In the genomic region with DNA sequence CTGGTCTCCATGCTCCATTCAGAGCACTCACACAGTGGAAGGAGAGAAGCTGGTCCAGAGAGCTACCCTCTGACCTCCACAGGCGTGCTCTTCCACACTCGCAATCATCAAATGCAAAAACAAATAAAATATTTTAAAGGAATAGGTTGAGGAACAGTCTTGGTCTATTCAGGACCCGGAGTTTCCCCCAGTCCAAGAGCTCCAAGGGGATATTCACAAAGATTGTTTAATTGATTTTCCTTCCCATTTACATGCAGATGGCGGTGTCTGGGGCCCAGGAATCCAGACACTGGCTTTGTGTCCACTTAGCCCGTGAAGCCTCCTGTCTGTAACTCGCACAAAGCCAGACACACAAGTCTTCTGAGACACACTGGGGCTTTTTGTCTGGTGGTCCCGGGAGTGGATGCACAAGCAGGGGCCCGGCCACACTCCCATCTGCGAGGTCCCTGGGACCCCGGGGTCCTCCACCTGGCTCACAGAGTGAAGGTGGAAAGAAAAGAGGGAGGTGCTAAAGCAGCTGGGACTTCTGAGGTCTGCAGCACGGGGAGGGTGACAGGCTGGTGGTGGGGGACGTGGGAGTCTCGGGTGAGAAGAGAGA, we compare ENCODE assay signal across 12 mouse cellular contexts. TPM values are rescaled to one million over a fixed set of nuclear protein-coding genes. Genes with fewer than 3 reads are reported as not detected.
A peak's percentile ranks its signal among the peaks of the same experiment; 100 is the strongest.
DNase-seq lines count a peak whose midpoint lies in the region; ATAC-seq and TF ChIP-seq lines count a peak whose summit lies in the region.
"Had no signal": no experiment of that assay in that cellular context is flagged by ENCODE, and none has a peak within 500 bp of the region (broad histone marks: within the 10 kb centered on the region; RNA-seq: fewer than 3 reads in every experiment).

No protein-coding gene starts in this region.

- peaks cover 29% of the 10 kb centered on the region for H3K36me3 ChIP-seq in forebrain, embryonic 14.5 days (ENCODE audit: control insufficient read depth, insufficient read depth, low read length)
- H3K36me3 ChIP-seq in limb, embryonic 13.5 days, result peaks cover 57% of the 10 kb centered on the region
- peaks cover 21% of the 10 kb centered on the region for H3K36me3 ChIP-seq in neural tube, embryonic 15.5 days

- 9% methylated on average over 13 of the region's 13 CpGs for WGBS in forebrain, embryonic 14.5 days
- WGBS in limb, embryonic 13.5 days, result 68% methylated on average over 13 of the region's 13 CpGs
- WGBS in neural tube, embryonic 15.5 days, result 20% methylated on average over 13 of the region's 13 CpGs

- no peaks in the 10 kb centered on the region for H3K9me3 ChIP-seq in forebrain, embryonic 14.5 days (replicated peaks; ENCODE audit: control insufficient read depth, low read length)
- no peaks in the 10 kb centered on the region for H3K9me3 ChIP-seq in limb, embryonic 13.5 days
- H3K9me3 ChIP-seq in neural tube, embryonic 15.5 days (replicated peaks), result no peaks in the 10 kb centered on the region

- 0 out of 2 replicates have a peak overlapping the region, but pooled peaks have one; percentile 10 for H3K4me2 ChIP-seq in forebrain, embryonic 14.5 days (ENCODE audit: low read length)
- H3K4me2 ChIP-seq in limb, embryonic 13.5 days (replicated peaks), result no peak overlapping the region
- H3K4me2 ChIP-seq in neural tube, embryonic 15.5 days, result peak overlapping the region; percentile 2; the same call in 1 of the 2 replicates

- H3K9ac ChIP-seq in forebrain, embryonic 14.5 days (ENCODE audit: low read length), result peak overlapping the region; percentile 44; the same call in 1 of the 2 replicates
- H3K9ac ChIP-seq in limb, embryonic 13.5 days, result peak overlapping the region; percentile 31; the same call in 1 of the 2 replicates
- no peak overlapping the region for H3K9ac ChIP-seq in neural tube, embryonic 15.5 days (replicated peaks)

- no peak for DNase-seq in layer of hippocampus, adult 2 months (ENCODE audit: low spot score in 2 of 2)
- DNase-seq in layer of hippocampus, adult 9-10 months (ENCODE audit: low spot score), result no peak
- DNase-seq in forebrain, embryonic 14.5 days (ENCODE audit: low spot score), result peak; percentile 79
- no peak for DNase-seq in cerebellum, postnatal 10 days
- DNase-seq in lung, postnatal 14 days, result no peak
- DNase-seq in left cerebral cortex, adult 18-20 months (ENCODE audit: low spot score in 2 of 2), result no peak
- DNase-seq: B cell, adult 2 months; kidney, postnatal 14 days; lung, postnatal 10 days had no signal

- peak overlapping the region; percentile 48 for H3K27ac ChIP-seq in layer of hippocampus, adult 2 months
- peak overlapping the region; percentile 92 for H3K27ac ChIP-seq in forebrain, embryonic 14.5 days (ENCODE audit: low read depth, low read length)
- no peak overlapping the region for H3K27ac ChIP-seq in limb, embryonic 13.5 days
- peak overlapping the region; percentile 76 for H3K27ac ChIP-seq in neural tube, embryonic 15.5 days (replicated peaks)

- peak; percentile 18 for ATAC-seq in forebrain, embryonic 14.5 days
- no peak for ATAC-seq in limb, embryonic 13.5 days (ENCODE audit: low FRiP score, low read depth)
- ATAC-seq in neural tube, embryonic 15.5 days (ENCODE audit: low FRiP score), result no peak

- no peak overlapping the region for H3K4me3 ChIP-seq in layer of hippocampus, adult 2 months
- no peak overlapping the region for H3K4me3 ChIP-seq in forebrain, embryonic 14.5 days (ENCODE audit: low read depth, low read length)
- H3K4me3 ChIP-seq in limb, embryonic 13.5 days, result no peak overlapping the region
- no peak overlapping the region for H3K4me3 ChIP-seq in neural tube, embryonic 15.5 days (replicated peaks)

- TF ChIP-seq CTCF in layer of hippocampus, adult 2 months (conservative IDR thresholded peaks at IDR 0.05), result no peak

- peaks cover 28% of the 10 kb centered on the region for H3K4me1 ChIP-seq in forebrain, embryonic 14.5 days (ENCODE audit: control insufficient read depth, insufficient read depth, low read length)
- peaks cover 28% of the 10 kb centered on the region for H3K4me1 ChIP-seq in limb, embryonic 13.5 days
- peaks cover 44% of the 10 kb centered on the region for H3K4me1 ChIP-seq in neural tube, embryonic 15.5 days

- no peaks in the 10 kb centered on the region for H3K27me3 ChIP-seq in forebrain, embryonic 14.5 days (replicated peaks; ENCODE audit: control insufficient read depth, insufficient read depth, low read length)
- no peaks in the 10 kb centered on the region for H3K27me3 ChIP-seq in limb, embryonic 13.5 days
- no peaks in the 10 kb centered on the region for H3K27me3 ChIP-seq in neural tube, embryonic 15.5 days (replicated peaks)

RNA-seq across cellular contexts. Expression of gene Pgpep1, which starts 3.9 kb away (rescaled TPM):
- total RNA-seq in layer of hippocampus, adult 2 months (2021), result 10 to 100 TPM; 25.4 to 29.1 TPM
- polyA plus RNA-seq in forebrain, embryonic 14.5 days (2014; fragmentation: Nextera tagmentation; extraction: Ambion mirVana), result 85.7 and 101 TPM in 2 replicates
- polyA plus RNA-seq in limb, embryonic 13.5 days (2015; fragmentation: Nextera tagmentation; extraction: Ambion mirVana), result 68.2 and 71.1 TPM in 2 replicates
- polyA plus RNA-seq in neural tube, embryonic 15.5 days (2015; fragmentation: Nextera tagmentation; extraction: Ambion mirVana), result 78.6 TPM in 2 replicates
- total RNA-seq in left cerebral cortex, adult 18-20 months (2021), result 10 to 100 TPM; 11.6 to 17.9 TPM

RNA-seq across cellular contexts. Expression of gene Lsm4, which starts 16.8 kb away (rescaled TPM):
- total RNA-seq in layer of hippocampus, adult 2 months (2021), result 10 to 100 TPM; 58.2 to 61.8 TPM
- 200 and 220 TPM in 2 replicates for polyA plus RNA-seq in forebrain, embryonic 14.5 days (2014; fragmentation: Nextera tagmentation; extraction: Ambion mirVana)
- polyA plus RNA-seq in limb, embryonic 13.5 days (2015; fragmentation: Nextera tagmentation; extraction: Ambion mirVana), result 240 and 246 TPM in 2 replicates
- 191 and 206 TPM in 2 replicates for polyA plus RNA-seq in neural tube, embryonic 15.5 days (2015; fragmentation: Nextera tagmentation; extraction: Ambion mirVana)
- total RNA-seq in left cerebral cortex, adult 18-20 months (2021), result 10 to 100 TPM; 65.0 to 70.9 TPM

RNA-seq across cellular contexts. Expression of gene Gdf15, which starts 24.0 kb away (rescaled TPM):
- total RNA-seq in layer of hippocampus, adult 2 months (2021), result under 1 TPM in 1 of 2 experiments, not detected in 1; 0.25 TPM
- polyA plus RNA-seq in forebrain, embryonic 14.5 days (2014; fragmentation: Nextera tagmentation; extraction: Ambion mirVana), result 0.16 and 0.20 TPM in 2 replicates
- polyA plus RNA-seq in limb, embryonic 13.5 days (2015; fragmentation: Nextera tagmentation; extraction: Ambion mirVana), result 0.18 TPM in 1 of 2 replicates, not detected in the other
- polyA plus RNA-seq in neural tube, embryonic 15.5 days (2015; fragmentation: Nextera tagmentation; extraction: Ambion mirVana), result 0.22 TPM in 2 replicates
- not detected for total RNA-seq in left cerebral cortex, adult 18-20 months (2021)
- total RNA-seq: common myeloid progenitor, adult 5-6 weeks had no signal

RNA-seq across cellular contexts. Expression of gene Lrrc25, which starts 40.3 kb away (rescaled TPM):
- under 1 TPM; 0.54 to 0.97 TPM for total RNA-seq in layer of hippocampus, adult 2 months (2021)
- 0.89 and 1.9 TPM in 2 replicates for polyA plus RNA-seq in forebrain, embryonic 14.5 days (2014; fragmentation: Nextera tagmentation; extraction: Ambion mirVana)
- polyA plus RNA-seq in limb, embryonic 13.5 days (2015; fragmentation: Nextera tagmentation; extraction: Ambion mirVana), result 1.9 and 2.3 TPM in 2 replicates
- polyA plus RNA-seq in neural tube, embryonic 15.5 days (2015; fragmentation: Nextera tagmentation; extraction: Ambion mirVana), result 1.5 and 2.6 TPM in 2 replicates
- total RNA-seq in left cerebral cortex, adult 18-20 months (2021), result 1 to 10 TPM in 1 of 2 experiments, under 1 TPM in 1; 0.70 to 1.0 TPM

RNA-seq across cellular contexts. Expression of gene Jund, which starts 42.5 kb away (rescaled TPM):
- total RNA-seq in layer of hippocampus, adult 2 months (2021), result 100 to 1,000 TPM; 165 to 181 TPM
- 87.2 and 94.0 TPM in 2 replicates for polyA plus RNA-seq in forebrain, embryonic 14.5 days (2014; fragmentation: Nextera tagmentation; extraction: Ambion mirVana)
- polyA plus RNA-seq in limb, embryonic 13.5 days (2015; fragmentation: Nextera tagmentation; extraction: Ambion mirVana), result 57.3 and 61.1 TPM in 2 replicates
- 73.7 and 82.7 TPM in 2 replicates for polyA plus RNA-seq in neural tube, embryonic 15.5 days (2015; fragmentation: Nextera tagmentation; extraction: Ambion mirVana)
- total RNA-seq in left cerebral cortex, adult 18-20 months (2021), result 100 to 1,000 TPM; 221 to 289 TPM
